In the genomic region with DNA sequence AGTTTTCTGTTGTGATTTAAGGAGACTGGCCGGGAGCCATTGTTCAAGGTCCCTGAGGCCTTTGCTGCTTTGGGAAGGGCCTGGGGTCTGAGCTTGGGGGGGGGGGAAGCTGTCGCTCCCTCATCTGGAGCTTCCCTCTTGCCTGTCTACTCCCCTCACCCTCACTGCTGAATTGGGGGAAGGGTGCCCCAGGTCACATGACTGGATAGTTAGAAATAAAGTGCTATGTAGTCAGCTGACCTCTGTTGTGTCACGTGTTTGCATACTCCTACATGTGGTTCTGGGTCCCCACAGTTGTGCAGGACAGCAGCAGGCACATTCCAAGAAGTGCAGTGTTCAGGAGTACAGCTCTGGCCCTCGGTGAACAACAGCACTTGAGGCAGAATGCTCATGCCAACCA, we compare ENCODE assay signal across 9 mouse cellular contexts. TPM values are rescaled to one million over a fixed set of nuclear protein-coding genes. Genes with fewer than 3 reads are reported as not detected.
DNase-seq lines count a peak whose midpoint lies in the region; ATAC-seq and TF ChIP-seq lines count a peak whose summit lies in the region.
"Had no signal": no experiment of that assay in that cellular context is flagged by ENCODE, and none has a peak within 500 bp of the region (broad histone marks: within the 10 kb centered on the region; RNA-seq: fewer than 3 reads in every experiment).

No protein-coding gene starts in this region.

- H3K36me3 ChIP-seq in lung, embryonic 14.5 days (ENCODE audit: insufficient read depth), result peaks cover 42% of the 10 kb centered on the region
- H3K36me3 ChIP-seq in neural tube, embryonic 15.5 days, result peaks cover 31% of the 10 kb centered on the region

- no peak overlapping the region for H3K4me3 ChIP-seq in lung, embryonic 14.5 days (ENCODE audit: low read depth, low read length)
- no peak overlapping the region for H3K4me3 ChIP-seq in lung, adult 2 months (replicated peaks; ENCODE audit: extremely low read depth, low read depth, low read length)
- no peak overlapping the region for H3K4me3 ChIP-seq in neural tube, embryonic 15.5 days (replicated peaks)

- TF ChIP-seq POLR2A in lung, adult 2 months (IDR thresholded peaks at IDR 0.05; ENCODE audit: borderline replicate concordance, extremely low read depth, low read depth, low read length), result no peak

- no peak overlapping the region for H3K9ac ChIP-seq in lung, embryonic 14.5 days
- no peak overlapping the region for H3K9ac ChIP-seq in neural tube, embryonic 15.5 days (replicated peaks)

- H3K27me3 ChIP-seq in lung, embryonic 14.5 days (ENCODE audit: insufficient read depth, low read length), result no peaks in the 10 kb centered on the region
- H3K27me3 ChIP-seq in neural tube, embryonic 15.5 days (replicated peaks), result no peaks in the 10 kb centered on the region

- H3K27ac ChIP-seq in lung, embryonic 14.5 days (ENCODE audit: low read depth), result peak overlapping the region; percentile 32; the same call in 1 of the 2 replicates
- peak overlapping the region; percentile 81 for H3K27ac ChIP-seq in neural tube, embryonic 15.5 days (replicated peaks)

- no peak overlapping the region for H3K4me2 ChIP-seq in lung, embryonic 14.5 days
- H3K4me2 ChIP-seq in neural tube, embryonic 15.5 days, result no peak overlapping the region

- H3K9me3 ChIP-seq in lung, embryonic 14.5 days (ENCODE audit: low read depth, low read length), result no peaks in the 10 kb centered on the region
- H3K9me3 ChIP-seq in neural tube, embryonic 15.5 days (replicated peaks), result no peaks in the 10 kb centered on the region

- TF ChIP-seq CTCF in lung, embryonic 14.5 days (IDR thresholded peaks at IDR 0.05; ENCODE audit: low read depth), result no peak
- no peak for TF ChIP-seq CTCF in lung, adult 2 months (IDR thresholded peaks at IDR 0.05; ENCODE audit: insufficient read depth, low read length)

- H3K4me1 ChIP-seq in lung, embryonic 14.5 days (ENCODE audit: insufficient read depth), result peaks cover 4% of the 10 kb centered on the region; the same call in 1 of the 2 replicates
- no peaks in the 10 kb centered on the region for H3K4me1 ChIP-seq in lung, adult 2 months (ENCODE audit: control insufficient read depth, insufficient read depth, low read length)
- peaks cover 21% of the 10 kb centered on the region for H3K4me1 ChIP-seq in neural tube, embryonic 15.5 days

- DNase-seq in cerebellum, adult 18-20 months, result peak; percentile 24 to 34
- no peak for DNase-seq in cerebellum, postnatal 4 days (ENCODE audit: low spot score in 2 of 2)
- no peak for DNase-seq in lung, embryonic 14.5 days
- DNase-seq in lung, adult 2 months, result no peak
- peak; percentile 41 to 61 for DNase-seq in kidney, postnatal 4 days
- DNase-seq in spleen, postnatal 14 days (ENCODE audit: low spot score in 2 of 2), result no peak
- no peak for DNase-seq in spleen, postnatal 10 days (ENCODE audit: low spot score in 2 of 2)
- DNase-seq: thymus, postnatal 4 days had no signal

- WGBS in lung, embryonic 14.5 days, result 54% methylated on average over 4 of the region's 4 CpGs
- WGBS in lung, adult 2 months, result 52% methylated on average over 4 of the region's 4 CpGs
- 61% methylated on average over 4 of the region's 4 CpGs for WGBS in neural tube, embryonic 15.5 days

- peak; percentile 16; the same call in 1 of the 2 replicates for ATAC-seq in lung, embryonic 14.5 days (ENCODE audit: insufficient read depth)
- peak; percentile 15; the same call in 1 of the 2 replicates for ATAC-seq in neural tube, embryonic 15.5 days (ENCODE audit: low FRiP score)

RNA-seq across cellular contexts. Expression of a gene that starts 15.7 kb away (rescaled TPM):
- polyA plus RNA-seq in lung, embryonic 14.5 days (2014; fragmentation: Nextera tagmentation; extraction: Ambion mirVana), result 94.7 and 98.7 TPM in 2 replicates
- polyA plus RNA-seq in lung, adult 2 months (2012; rRNA removed), result 87.2 and 122 TPM in 2 replicates
- 98.4 and 106 TPM in 2 replicates for polyA plus RNA-seq in neural tube, embryonic 15.5 days (2015; fragmentation: Nextera tagmentation; extraction: Ambion mirVana)

RNA-seq across cellular contexts. Expression of a gene that starts 15.9 kb away (rescaled TPM):
- polyA plus RNA-seq in lung, embryonic 14.5 days (2014; fragmentation: Nextera tagmentation; extraction: Ambion mirVana), result 15.6 and 16.4 TPM in 2 replicates
- 23.3 and 23.5 TPM in 2 replicates for polyA plus RNA-seq in lung, adult 2 months (2012; rRNA removed)
- polyA plus RNA-seq in neural tube, embryonic 15.5 days (2015; fragmentation: Nextera tagmentation; extraction: Ambion mirVana), result 27.0 and 28.6 TPM in 2 replicates

RNA-seq across cellular contexts. Expression of a gene that starts 55.2 kb away (rescaled TPM):
- 22.5 and 23.6 TPM in 2 replicates for polyA plus RNA-seq in lung, embryonic 14.5 days (2014; fragmentation: Nextera tagmentation; extraction: Ambion mirVana)
- 32.0 and 41.7 TPM in 2 replicates for polyA plus RNA-seq in lung, adult 2 months (2012; rRNA removed)
- polyA plus RNA-seq in neural tube, embryonic 15.5 days (2015; fragmentation: Nextera tagmentation; extraction: Ambion mirVana), result 21.2 and 22.1 TPM in 2 replicates

Comparison
In these comparisons a context has a peak if more than half of its experiments do, and no peak if none do; other contexts are left out.
1. DNase-seq: peak in cerebellum, adult 18-20 months (2 of 2) and kidney, postnatal 4 days (2 of 2); none in cerebellum, postnatal 4 days (0 of 2), lung, embryonic 14.5 days (single experiment), lung, adult 2 months (single experiment), spleen, postnatal 14 days (0 of 2) and spleen, postnatal 10 days (0 of 2).